Mouse (Mus musculus) left cerebral cortex, postnatal 10 days (tissue): ENCODE measurements at regions not wholly inside any gene's neighbourhood (a gene's known extent, or its start where the extent isn't known, plus 50 kb on each side); places are given as distances from the start of the nearest gene placed in this dataset.
A peak's percentile ranks its signal among the peaks of the same experiment; 100 is the strongest.

Experiments
- DNase-seq, 2 experiments: peaks; one replicate each; pipeline ENCODE4 v3.0.0; 2021 to 2022; ENCODE audit warnings: low spot score in 2 of 2, mixed read lengths in 1 of 2; ENCODE audit errors: extremely low spot score in 1 of 2
- intact Hi-C: fragments of 180-260 bp; cut with DNase I; formaldehyde crosslinking; loops from one replicate; pipeline ENCODE4 v1.15.1; 2025

DNA sequence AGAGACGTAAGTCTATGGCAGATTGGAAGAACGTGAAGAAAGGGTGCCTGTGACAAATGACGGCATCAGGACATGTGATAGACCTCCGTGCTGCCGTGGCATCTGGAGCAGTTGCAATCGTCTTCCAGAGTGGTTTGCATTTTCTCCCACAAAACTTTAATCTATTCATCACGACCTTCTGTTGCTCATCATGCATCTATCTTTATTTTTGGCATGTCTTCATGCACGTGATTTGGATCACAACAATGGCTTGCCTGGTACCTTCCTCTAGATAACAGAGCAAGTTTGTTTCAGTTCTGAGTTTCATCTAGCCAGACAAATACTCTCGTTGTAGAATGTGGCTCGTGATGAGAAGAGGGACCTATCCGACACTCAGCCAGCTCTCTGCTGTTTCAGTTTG is 164.4 kb upstream of the Spaca1 start:
- DNase-seq, result no peak
- intact Hi-C loops, result no loop called here

DNA sequence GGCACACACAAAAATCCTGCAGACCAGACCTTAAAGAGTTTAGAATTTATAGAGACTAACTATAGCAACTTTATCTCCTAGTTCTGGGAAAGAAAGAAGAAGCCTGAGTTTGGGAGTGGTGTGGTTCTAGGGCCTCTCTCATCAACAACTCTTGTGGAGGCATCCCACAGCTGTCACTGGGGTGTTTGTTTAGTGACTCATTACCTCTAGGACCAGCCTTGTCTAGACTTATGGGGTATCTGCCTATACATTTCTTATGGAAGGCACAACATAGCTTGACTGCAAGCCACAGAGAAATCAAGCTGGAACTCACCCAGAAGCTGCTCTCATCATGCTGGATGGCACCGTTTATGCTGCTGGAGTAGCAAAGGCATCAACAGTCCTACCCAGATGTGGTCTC is 171.9 kb upstream of the Spaca1 start:
- DNase-seq, result no peak
- intact Hi-C loops, result no loop called here

DNA sequence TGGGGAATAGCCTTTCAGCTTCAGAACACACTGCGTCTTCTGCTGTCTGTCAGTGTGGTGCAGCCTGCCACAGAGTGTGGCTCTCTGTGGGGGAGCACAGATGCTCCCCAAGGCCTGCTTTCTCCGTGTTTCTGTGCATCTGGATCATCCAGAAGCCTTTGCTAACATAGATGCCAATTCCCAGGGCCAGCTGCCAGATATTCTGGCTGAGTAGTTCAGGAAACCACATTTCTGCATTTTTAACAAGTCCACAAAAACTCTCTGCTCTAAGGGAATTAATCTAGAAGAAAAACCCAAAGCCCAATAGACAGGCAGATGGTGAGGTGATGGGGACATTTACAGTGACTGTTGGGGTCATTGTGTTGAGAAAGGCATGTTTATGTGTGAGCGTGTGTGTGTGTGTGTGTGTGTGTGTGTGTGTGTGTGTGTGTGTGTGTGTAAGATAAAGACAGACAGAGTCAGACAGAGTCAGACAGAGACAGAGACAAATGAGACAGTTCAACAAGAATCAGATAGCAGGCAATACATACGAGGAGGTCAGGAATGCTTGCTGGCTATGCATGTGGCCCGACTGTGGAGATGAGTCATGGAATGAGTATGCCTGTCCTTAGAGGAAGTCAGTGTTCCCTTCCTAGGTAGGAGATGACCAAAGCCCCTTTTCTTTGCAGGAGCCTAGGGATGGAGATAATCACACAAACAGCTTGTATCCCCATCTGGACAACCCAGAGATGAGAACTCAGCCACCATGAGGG is 176.3 kb upstream of the Spaca1 start:
- intact Hi-C loops, result no loop called here
- DNase-seq, result peak; percentile 60 to 63

DNA sequence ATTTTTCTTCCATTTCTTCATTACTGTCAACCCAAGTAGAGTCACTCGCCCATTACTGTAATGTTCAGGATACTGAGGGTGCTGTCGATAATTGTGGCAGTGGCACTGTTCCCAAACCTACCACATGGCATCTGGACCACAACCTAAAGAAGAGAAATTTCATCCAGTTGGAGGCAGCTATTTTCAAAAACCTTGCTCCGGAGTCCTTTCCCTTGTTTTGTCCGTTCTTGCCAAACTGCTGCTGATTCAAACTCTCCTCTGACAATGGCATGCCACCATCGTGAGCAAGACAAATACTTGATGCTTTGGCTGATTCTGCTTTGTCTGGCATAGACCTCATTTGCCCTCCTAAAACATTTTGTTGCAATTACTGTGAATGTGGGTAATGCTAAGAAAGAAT is 176.9 kb upstream of the Spaca1 start:
- intact Hi-C loops, result no loop called here
- no peak for DNase-seq

DNA sequence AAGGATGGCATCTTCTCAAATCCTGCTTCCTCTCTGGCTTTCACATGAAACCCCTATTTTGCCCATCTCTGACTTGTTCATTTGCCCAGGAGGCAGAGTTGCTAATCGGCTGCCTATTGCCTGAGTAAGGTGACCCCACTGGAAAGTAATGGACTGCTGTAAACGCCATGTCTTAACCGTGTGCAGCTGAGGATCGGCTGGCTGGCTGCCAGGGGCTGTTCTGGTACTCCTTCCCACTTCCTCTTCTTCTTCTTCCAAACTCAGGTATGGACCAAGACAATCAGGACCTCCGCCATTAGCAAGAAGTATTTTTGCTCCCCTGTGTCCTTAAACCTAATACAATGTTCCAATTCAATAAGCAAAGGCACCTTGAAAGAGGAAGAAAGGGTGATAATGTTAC is 177.6 kb upstream of the Spaca1 start:
- no peak for DNase-seq
- intact Hi-C loops, result no loop called here

DNA sequence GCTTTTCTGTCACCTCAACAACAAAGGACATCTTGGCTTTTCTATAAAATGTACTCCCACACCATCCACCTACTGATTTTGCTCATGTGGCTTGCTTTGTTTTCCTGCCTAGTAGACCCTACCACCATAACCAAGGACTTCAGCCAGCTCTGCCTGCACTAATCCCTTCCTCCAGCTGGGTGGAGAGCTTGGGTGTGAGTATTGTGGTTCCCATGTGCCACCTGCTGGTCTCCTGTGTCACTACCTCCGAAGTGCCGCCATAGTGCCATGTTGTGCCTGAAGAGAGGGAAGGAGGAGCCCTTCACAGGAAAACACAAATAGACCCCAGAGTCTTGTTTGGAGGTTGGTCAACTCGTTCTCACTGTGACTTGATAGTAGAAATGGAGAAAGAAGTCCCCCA is 181.3 kb upstream of the Spaca1 start:
- peak; percentile 55 to 69 for DNase-seq
- intact Hi-C loops, result loop anchor here (5.0 to 10.0 kb wide), 2 partner anchors 306 to 834 kb away; partner anchors contain the start of gene Cnr1

DNA sequence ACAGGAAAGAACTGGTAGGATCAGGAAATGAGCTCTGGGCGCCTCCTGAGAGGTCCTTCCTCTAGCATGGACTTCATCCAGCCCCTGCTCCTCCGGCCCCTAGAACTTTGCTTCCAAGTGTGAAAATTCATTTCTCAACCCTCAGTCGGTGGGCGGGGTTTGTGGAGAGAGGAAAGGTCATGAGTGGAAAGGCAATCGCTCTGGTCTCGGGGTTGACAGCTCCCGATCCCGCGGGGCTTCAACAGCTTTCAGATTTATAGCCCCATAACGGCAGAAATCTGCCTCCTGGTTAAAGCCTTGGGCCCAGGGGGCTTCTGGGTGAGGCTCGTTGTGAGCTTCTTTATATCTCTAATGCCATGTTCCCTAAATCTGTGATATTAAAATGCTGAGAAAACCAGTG is 184.2 kb upstream of the Spaca1 start:
- intact Hi-C loops, result loop anchor here (5.0 to 10.0 kb wide), 2 partner anchors 309 to 837 kb away; partner anchors contain the start of gene Cnr1
- peak in 1 of 2 experiments; percentile 24 for DNase-seq

DNA sequence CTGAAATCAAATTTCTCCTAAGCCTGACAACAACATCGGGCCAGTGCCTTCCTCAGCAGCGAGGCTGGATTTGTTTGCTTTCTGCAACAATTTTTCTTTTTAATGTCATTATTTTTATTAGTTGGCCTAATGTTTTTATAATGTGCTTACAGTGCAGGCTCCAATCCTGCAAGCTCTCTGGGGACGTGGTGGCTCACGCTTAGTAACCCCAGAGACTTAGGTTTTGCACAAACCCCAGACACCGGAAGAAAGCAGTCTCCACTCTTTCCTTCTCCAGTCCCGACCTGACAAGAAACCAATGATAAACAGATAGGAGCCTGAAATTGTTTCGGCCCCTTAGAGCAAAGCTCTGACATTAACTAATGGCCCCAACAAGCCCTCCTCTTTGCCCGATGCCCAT is 184.7 kb upstream of the Spaca1 start:
- intact Hi-C loops, result loop anchor here (5.0 to 10.0 kb wide), 2 partner anchors 310 to 837 kb away; partner anchors contain the start of gene Cnr1

DNA sequence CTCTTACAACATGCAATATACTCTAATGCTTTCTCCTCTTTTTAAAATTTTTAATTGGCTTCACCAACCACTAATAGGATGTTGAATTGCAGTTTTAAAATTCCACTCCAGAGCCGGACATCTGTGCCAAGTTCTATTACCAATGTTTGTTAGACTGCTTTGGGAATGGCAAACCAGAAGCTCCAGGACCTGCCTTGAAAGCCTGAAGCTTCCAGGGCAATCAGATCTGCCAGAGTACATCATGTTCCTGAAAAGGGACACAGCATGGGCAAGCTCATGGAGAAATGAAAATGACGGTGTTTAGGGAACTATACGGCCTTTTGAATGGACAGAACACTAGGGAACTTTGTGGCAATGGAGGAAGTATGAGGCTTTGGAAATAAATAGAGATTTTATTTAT is 187.8 kb upstream of the Spaca1 start:
- no peak for DNase-seq
- intact Hi-C loops, result loop anchor here (10.0 kb wide), 1 partner anchor 313 kb away; the partner anchor contains the start of gene Cnr1

More for the DNA sequence above, 184.7 kb upstream of the Spaca1 start:
- no peak for DNase-seq

DNA sequence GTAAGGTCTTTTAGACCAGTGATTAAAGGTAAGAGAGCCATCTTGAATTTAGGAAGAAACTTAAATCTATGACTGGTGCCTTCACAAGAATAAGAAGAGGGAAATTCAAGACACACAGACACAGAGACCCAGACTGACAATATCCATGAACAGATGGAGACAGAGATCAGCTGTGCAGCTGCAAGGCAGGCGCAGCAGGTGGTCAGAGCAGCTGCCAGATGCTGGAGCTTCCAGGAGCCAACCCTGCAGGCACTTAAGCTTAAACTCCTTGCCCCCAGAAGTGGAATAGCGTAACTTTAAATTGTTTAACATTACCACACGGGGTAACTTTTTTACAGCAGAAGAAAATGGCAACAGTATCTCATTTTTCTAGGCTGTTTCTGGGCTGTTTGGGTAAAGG is 189.6 kb upstream of the Spaca1 start:
- intact Hi-C loops, result loop anchor here (10.0 kb wide), 1 partner anchor 315 kb away; the partner anchor contains the start of gene Cnr1
- DNase-seq, result no peak

DNA sequence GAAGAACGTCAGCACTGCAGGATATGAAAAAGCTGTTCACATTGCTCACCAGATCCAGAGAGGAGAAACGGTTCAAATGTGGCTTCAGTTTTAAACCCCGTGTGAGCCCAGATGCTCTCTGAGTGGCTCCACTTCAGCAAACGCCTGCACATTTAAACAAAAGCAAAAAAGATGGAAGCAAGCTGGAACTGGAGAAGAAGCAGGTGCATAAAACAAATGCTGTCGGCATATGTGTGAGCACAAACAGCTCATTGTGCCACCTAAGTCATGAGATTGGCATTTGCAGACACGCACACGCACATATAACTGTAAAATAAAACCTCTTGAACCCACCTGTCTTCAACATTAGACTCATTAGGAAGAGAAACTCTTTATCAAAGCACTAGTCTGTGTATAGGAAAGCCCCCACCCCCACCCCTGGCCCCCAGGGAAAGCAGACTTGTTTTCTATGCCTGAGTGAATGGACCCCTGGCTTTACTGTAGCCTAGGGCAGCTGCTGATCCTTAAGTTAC is 191.1 kb upstream of the Spaca1 start:
- intact Hi-C loops, result no loop called here
- no peak for DNase-seq

DNA sequence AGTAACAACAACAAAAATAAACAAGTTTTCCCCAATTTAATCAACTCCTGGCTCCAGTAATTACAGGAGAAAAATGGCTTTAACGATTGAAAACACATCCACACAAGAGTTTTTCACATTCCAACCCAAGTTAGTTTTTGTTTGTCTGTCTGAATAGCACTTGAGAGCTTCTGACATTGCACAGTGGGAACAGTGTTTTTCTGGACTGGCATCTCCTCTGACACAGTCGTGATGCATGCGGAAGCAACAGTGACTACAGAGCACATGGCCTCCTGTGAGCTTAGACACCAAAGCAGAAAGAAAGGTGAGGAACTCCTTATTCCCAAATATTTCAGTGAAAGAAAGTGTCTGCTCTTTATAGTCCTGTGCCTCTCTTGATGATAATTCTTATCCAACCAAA is 191.7 kb upstream of the Spaca1 start:
- intact Hi-C loops, result no loop called here
- no peak for DNase-seq

DNA sequence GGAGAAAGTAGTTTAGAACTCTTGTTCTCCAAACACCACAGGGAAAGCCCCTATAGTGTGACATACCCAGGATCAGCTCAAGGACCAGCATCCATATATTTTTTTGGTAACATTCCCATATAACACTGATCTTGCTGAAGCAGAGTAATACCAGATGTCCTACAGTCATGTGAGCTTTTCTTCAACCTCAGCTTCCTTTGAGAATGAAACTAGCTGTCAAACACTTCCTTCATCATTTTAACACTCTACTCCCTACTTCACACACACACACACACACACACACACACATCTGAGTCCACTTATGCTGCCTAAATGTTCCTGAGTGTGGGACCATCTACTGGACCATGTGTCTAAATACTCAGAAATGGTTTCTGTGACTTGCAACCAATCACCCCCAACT is 209.5 kb upstream of the Spaca1 start:
- intact Hi-C loops, result no loop called here
- DNase-seq, result no peak

DNA sequence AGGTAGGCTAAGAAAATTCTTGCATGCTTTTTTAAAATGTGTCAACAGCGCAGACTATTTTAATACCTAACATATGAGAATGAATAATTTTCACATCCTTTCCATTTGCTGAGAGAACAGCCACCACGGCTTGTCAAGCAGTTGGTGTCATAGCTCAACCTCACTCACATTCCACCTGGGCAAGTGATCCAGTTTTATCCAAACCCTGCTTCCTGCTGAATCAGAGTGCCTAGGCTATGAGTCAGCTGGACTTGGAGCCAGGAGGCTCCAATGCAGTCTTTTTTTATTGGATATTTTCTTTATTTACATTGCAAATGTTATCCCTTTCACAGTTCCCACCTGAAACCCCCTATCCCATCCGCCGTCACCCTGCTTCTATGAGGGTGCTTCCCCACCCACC is 210.5 kb upstream of the Spaca1 start:
- DNase-seq, result no peak
- intact Hi-C loops, result no loop called here

DNA sequence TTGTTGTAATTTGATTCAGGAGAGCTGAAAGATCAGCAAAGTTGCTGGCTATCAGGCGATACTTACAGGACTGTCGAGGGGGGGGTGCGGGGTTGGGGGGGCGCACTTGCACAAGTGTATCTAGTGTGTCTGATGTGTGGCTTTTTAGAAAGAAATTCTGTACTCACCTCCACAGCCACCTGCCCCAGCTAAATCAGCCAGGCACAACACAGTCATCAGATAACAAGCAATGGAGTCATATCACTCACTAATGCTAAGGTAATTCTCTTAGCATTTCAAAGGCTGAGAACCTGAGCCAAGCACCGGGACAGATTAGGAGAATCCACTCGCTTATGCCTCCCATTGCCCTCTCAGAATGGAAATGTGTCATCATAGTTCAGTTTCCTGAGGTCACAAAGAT is 211.8 kb upstream of the Spaca1 start:
- intact Hi-C loops, result no loop called here
- DNase-seq, result no peak

DNA sequence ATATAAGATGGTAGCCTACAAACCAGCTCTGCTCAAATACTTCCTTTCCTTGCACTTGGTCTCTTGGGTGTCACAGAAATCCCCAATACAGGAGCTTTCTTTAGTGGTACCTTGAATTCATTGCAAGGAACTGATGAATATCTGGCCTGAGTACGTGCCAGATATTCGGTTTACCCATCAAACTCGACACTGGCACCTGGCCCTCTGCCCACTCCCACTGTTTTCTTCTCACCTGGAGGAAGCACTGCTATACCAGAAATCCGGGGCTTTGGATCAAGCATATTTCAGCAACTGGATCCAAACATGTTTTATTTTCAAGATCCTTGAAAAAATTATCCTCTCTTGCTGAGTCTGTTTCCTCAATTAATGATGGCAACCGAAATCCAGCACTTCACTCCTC is 214.4 kb upstream of the Spaca1 start:
- intact Hi-C loops, result no loop called here
- no peak for DNase-seq

DNA sequence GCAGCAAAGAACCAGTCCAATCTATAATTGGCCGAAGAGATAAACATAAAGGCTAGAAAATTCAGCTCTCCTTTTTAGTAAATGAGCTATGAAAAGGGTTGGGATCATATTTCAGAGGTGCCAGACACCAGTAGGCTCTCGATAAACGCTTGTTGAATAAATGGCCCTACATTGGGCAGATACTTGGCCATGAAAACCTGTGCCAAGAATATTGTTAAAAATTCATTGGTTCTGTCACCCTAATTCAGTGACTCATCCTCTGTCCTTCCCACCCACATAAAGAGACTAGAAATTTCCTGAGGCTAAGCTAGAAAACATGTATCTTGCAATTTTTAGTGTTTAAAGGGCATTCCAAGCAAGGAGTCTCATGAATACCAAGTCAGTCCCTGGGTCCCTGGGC is 224.3 kb upstream of the Spaca1 start:
- intact Hi-C loops, result no loop called here
- no peak for DNase-seq

DNA sequence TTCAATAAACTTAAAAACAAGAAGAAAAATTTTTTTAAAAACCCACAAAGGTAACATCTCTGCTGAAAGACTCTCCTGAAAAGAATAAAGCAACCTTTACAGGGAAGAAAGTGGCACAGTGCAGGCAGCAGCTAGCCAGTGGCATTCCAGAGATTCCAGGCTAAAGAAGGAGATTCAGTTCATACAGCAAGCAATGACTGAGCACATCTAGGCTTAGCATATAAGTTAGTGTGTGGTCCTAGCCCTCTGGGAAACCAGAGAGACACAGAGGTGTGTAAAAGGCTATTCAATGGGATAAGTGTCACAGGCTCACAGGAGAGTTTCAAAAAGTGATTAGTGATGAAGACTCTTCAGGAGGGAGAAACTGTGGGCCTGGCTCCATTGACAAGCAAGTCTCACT is 225.4 kb upstream of the Spaca1 start:
- intact Hi-C loops, result no loop called here
- DNase-seq, result no peak

DNA sequence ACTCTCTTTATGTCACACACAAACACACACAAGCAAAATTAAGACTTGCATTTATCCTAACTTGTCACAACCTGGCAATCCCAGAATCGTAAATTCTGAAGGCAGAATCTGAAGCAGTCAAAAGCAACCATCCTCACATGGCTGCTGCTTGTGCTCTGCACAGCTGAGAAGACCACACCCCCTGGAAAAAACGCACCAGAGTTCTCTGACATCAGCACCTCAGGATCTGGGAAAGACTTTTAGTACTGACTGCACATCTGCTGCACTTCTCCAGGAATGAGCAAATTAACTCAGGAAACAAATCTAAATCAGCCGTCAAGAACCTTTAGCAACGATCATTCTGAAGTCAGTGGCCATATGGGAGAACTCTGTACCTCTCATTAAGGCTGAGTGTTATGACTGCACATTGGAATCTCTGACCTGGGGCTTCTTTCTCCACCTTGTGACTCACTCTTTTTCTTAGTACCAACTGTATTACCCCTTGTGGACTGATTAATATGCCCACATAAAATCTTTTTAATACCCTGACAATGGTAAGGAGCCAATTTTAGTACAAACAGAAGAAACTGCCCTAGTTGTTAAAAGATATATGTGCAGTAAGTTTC is 248.1 kb upstream of the Akirin2 start:
- intact Hi-C loops, result no loop called here
- DNase-seq, result no peak

DNA sequence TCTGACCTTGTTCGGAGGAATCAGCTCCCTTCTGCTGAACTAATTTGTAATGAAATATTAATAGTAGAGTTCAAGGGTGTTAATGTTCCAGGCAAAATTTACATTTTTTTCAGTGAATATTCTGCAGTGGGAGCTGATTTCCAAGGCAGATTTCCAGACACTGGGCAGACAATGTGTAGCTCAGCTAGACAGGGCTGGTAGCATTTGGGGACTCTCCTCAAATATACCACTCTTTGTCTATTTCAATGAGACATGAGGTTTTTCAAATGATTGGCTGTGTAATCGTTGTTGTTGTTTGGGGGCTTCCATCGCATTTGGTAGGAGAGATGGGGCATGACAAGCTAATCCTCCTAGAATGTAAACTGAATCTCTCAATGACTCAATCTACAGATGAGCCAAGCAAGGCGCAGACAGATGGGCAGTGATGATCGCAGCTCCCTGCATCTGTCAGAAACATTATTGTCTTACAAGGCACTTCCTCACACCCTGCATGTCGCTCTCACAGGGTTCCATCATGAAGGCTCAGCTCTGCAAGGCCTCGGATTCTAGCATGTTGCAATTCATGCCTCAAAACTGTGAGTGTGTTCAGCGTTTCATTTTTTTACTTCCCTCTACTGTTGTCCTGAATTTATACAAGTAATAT is 241.7 kb upstream of the Akirin2 start:
- intact Hi-C loops, result no loop called here
- DNase-seq, result no peak
